Mouse (Mus musculus) Patski (cell line): ENCODE results near the gene Pip4k2a. TPM values are rescaled to one million over a fixed set of nuclear protein-coding genes. Genes with fewer than 3 reads are reported as not detected.

ENCODE experiments used
- ATAC-seq: fragments of 100-300 bp; one replicate; pipeline ENCODE4 v1.8.0; 2021
- CTCF ChIA-PET: fragments of 350-600 bp; sonication (Branson Sonifier 250); formaldehyde crosslinking; loops from one replicate; lab custom pipeline; 2022; ENCODE audit warnings: inconsistent platforms; lab: Charles Lee
- POLR2A ChIA-PET: fragments of 350-600 bp; sonication (Branson Sonifier 250); formaldehyde crosslinking; loops from one replicate; lab custom pipeline; 2022; ENCODE audit warnings: antibody characterized with exemption, inconsistent platforms; lab: Charles Lee
- DNase-seq: peaks from one replicate; pipeline ENCODE4 v3.0.0-alpha.2; 2011; ENCODE audit warnings: low read depth, low spot score
- H3K27me3 ChIP-seq: fragments of 371-371 bp; one replicate; pipeline ENCODE4 v1.5.1; 2021
- CTCF ChIP-seq: fragments of 100-300 bp; IDR thresholded peaks from one replicate; pipeline ENCODE4 v1.5.1; 2021
- in situ Hi-C: fragments of 300-500 bp; cut with MboI; formaldehyde crosslinking; loops from 3 replicates; pipeline ENCODE4 v1.11.1; 2018; ENCODE audit warnings: low pct_unique_long_range_greater_than_20kb, mixed read lengths
- polyA plus RNA-seq: library from polyadenylated mRNA; unstranded; gene quantifications from one replicate; pipeline ENCODE4 v1.2.3, GENCODE M21; 2021

Gene Pip4k2a
- polyA plus RNA-seq, 1 experiment from 2014 or later, result 17.6 TPM

DNA sequence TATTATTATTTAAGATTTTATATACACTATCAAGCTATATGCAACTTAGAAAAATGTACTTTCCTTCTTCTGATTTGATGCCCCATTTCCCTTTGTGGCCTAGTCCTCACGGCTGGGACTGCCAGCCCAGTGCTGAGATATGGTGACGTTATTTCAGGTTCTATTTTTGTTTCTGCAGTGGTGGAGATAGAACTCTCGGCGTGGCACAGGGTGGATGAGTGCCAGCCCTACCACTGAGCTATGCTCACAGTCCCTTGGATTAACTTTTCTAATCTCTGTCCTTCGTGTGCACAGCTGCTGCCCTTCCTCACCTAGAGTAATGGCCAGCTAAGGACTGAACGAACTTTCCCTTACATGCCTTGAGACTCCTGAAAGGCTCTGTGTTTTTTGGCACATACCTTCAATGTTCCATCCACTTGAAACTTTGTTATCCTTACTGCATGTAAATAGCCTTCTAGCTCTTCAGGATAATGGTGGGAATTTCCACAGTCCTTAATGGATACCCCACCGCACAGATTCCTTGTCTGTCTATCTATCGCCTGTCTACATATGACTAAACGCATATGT is 164.8 kb downstream of the Pip4k2a start:
- no peak for TF ChIP-seq CTCF
- in situ Hi-C loops, result no loop called here
- DNase-seq, result no peak
- ChIA-PET POLR2A (interaction anchor here (0.6 kb wide), 1 partner anchor 801 kb away, joined by 3 read pairs; no protein-coding TSS in a partner anchor), CTCF (interaction anchor here (0.7 kb wide), 1 partner anchor 51 kb away, joined by 3 read pairs; no protein-coding TSS in a partner anchor)
- H3K27me3 ChIP-seq, result no peaks in the 10 kb centered on the region
- no peak for ATAC-seq

DNA sequence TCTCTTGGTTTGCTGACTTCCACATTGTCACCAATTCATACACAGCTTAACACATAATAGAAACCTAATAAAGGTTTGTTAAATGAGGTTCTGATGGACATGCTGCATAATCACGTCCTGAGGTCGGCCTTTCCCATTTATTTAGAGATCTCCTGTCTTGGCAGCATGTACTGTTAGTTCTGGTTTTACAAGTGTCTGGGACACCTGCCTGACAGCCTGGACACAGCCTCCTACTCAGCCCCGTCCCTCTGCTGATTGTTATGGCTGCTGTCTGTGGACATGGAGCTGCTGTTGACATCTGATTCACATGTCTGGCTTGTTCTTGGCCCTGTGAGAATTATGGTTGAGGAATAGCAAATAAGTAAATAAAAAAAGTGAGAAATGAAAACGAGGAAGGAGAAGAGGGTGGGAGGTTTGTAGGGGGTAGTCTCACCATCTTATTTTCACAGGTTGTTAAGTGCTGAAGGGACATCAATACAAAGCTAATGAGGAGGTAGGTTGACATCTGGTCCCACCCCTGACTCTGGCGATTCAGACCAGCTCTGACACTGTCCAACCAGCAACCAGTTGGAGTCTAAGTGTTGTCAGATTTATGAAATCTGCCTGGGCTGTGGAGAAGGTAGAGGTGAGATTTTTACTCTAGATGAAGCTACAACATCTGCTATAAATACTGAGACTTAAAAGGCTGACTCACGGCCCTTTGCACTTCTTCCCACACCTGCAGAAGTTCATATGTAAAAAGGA is 166.7 kb downstream of the Pip4k2a start:
- no peak for DNase-seq
- in situ Hi-C loops, result no loop called here
- no peak for TF ChIP-seq CTCF
- H3K27me3 ChIP-seq, result no peaks in the 10 kb centered on the region
- no peak for ATAC-seq
- CTCF ChIA-PET, result no interaction called here
- POLR2A ChIA-PET, result interaction anchor here (0.6 kb wide), 1 partner anchor 471 kb away, joined by 6 read pairs; no protein-coding TSS in a partner anchor

DNA sequence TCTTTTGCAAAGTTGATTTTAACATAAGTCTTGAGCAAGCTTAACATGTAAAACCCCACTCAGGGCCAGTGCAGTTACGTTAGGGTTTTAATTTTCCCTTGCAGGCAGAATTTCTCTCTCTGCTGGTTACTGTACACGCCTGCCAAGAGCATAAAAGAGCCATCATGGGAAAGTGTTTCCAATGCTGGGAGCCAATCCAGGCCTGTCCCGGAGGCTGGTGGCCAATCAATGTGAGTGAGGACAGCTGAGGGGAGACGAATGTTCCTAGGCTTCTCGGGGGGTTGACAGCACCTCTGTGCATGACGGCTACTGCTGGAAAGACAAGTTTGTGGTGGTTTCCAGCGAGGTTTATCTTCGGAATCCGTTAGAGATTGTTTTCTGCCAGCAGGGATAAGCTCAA is 175.2 kb downstream of the Pip4k2a start:
- TF ChIP-seq CTCF, result no peak
- no peaks in the 10 kb centered on the region for H3K27me3 ChIP-seq
- DNase-seq (no peak), ATAC-seq (no peak)
- ChIA-PET POLR2A (interaction anchor here (0.5 to 0.7 kb wide), 2 partner anchors 112 to 129 kb away, joined by 3 read pairs; partner anchors contain the start of gene Spag6), CTCF (no interaction called here)
- in situ Hi-C loops, result no loop called here

DNA sequence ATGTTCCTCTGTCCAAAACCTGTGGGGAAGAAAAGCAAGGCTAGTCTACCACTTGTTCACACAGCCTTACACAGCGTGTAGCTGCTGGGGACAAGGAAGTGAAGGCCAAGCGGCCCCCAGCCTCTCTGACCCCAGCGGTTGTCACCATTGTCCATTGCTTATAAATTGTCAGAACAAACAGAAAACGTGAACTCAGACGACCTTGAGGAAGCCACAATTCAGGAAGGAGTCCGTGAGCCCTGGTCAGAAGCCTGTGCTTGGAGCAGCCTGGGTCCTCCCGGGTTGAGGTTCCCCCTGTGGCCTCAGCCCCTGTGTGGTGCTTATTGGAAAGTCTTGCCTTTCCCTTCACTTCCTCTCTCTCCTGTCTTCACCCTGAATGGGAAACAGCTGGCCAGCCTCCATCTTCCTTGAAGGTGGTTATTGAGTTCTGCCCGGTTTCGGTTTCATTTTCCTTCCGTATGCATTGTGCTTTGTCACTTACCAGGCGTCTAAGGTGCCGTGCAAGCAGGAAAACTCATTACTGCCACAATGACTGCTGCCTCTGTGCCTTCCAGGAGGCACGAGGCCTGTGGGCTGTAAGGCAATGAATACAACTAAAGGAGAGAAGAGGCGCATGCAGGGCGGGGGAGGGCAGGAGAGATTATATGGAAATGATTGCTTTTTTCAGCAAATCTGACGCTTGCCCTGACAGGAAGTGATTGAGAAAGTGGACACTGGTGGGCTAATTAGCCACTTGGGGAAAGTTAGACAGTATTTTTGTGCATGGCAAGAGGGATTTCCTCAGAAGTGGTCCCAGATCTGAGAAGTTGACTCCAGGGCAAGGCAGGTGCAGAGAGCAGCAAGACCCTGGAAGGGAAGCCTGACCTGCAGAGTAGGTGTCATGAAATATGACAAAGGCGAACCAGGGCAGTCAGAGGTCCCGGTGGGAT is 176.2 kb downstream of the Pip4k2a start:
- no peaks in the 10 kb centered on the region for H3K27me3 ChIP-seq
- no peak for DNase-seq
- no peak for TF ChIP-seq CTCF
- no peak for ATAC-seq
- POLR2A ChIA-PET, result no interaction called here
- CTCF ChIA-PET, result no interaction called here
- in situ Hi-C loops, result no loop called here

DNA sequence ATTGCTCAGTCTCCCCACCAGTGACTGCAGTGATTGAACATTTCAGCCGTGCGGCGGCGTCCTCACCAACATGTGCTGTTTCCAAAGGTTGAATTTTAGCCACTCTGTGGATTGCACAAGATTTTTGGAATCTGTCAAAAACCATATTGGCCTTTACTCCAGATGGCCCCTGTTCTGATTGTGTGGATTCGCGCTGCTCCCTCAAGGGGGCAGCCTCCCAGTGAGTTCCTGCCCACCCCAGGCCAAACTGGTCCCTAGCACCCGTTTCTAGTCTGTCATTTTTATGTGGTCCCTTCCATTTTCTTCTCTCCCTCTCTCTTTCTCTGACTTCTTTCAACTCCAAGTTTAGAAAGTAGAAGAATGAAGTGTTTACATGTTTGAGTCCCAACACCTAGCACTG is 178.4 kb downstream of the Pip4k2a start:
- no peaks in the 10 kb centered on the region for H3K27me3 ChIP-seq
- no peak for TF ChIP-seq CTCF
- ChIA-PET CTCF (no interaction called here), POLR2A (no interaction called here)
- ATAC-seq, result no peak
- no peak for DNase-seq
- in situ Hi-C loops, result no loop called here

DNA sequence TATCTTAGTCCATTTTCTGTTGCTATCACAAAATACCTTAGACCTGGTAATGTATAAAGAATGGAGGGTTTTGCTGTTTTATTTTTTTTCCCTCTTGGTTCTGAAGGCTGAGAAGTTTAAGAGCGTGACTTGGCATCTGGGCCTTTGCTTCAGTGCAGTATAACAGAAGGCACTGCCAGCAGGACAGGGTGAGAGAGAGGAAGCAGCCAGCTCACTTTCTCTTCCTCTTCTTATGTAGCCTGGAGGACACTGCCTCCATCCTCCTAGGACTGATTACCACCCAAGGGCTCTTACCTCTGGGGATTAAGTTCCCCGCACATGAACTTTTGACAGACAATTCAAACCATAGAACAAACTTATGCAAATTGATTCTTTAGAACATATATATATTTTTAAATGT is 181.9 kb downstream of the Pip4k2a start:
- in situ Hi-C loops, result no loop called here
- TF ChIP-seq CTCF, result no peak
- no peaks in the 10 kb centered on the region for H3K27me3 ChIP-seq
- DNase-seq (no peak), ATAC-seq (no peak)
- ChIA-PET POLR2A (no interaction called here), CTCF (no interaction called here)

DNA sequence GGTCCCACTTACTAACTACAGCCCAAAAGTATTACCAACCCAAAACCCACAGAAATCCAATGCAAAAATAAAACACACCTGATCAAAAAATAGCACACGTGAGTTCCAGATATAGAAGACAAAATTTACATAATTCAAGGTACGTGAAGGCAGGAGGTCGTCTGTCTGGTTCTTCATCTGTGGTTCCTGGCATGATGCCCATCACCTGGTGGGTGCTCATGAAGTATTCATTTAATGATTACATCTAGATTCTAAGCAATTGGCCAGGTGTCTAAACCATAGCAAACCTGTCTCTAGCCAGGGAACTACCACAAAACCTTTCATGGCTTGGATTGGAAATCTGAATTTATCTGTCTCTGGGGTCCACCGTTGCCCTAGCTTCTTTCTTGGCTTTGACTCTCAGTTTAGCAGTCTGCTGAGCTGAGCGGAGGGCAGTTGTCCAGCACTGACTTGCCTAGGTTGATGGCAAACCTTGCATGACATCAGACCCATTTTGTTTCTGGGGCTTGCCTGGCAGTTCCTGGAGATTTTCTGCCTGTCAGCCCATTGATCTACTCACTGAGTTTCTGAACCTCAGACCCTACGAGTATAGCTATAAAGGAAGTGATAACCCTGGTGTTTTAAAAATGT is 182.5 kb downstream of the Pip4k2a start:
- no peak for TF ChIP-seq CTCF
- DNase-seq (no peak), ATAC-seq (no peak)
- POLR2A ChIA-PET, result no interaction called here
- in situ Hi-C loops, result no loop called here
- no peaks in the 10 kb centered on the region for H3K27me3 ChIP-seq
- CTCF ChIA-PET, result no interaction called here

DNA sequence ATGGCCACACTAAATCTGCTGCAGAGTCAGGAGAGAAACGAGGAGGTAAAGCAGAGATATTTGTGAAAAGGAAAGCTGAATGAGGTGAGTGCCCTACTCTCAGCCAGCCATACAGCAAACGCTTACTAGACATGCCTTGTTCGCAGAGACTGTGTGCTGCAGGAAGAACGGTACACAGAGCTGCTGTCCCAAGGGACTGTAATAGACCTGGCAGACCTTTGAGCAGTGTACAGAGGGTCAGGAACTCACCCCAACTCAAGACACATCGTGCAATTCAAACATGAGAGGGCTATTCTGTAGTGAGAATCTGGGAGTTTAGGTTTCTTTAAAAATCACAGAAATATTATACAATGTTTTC is 183.5 kb downstream of the Pip4k2a start:
- POLR2A ChIA-PET, result no interaction called here

DNA sequence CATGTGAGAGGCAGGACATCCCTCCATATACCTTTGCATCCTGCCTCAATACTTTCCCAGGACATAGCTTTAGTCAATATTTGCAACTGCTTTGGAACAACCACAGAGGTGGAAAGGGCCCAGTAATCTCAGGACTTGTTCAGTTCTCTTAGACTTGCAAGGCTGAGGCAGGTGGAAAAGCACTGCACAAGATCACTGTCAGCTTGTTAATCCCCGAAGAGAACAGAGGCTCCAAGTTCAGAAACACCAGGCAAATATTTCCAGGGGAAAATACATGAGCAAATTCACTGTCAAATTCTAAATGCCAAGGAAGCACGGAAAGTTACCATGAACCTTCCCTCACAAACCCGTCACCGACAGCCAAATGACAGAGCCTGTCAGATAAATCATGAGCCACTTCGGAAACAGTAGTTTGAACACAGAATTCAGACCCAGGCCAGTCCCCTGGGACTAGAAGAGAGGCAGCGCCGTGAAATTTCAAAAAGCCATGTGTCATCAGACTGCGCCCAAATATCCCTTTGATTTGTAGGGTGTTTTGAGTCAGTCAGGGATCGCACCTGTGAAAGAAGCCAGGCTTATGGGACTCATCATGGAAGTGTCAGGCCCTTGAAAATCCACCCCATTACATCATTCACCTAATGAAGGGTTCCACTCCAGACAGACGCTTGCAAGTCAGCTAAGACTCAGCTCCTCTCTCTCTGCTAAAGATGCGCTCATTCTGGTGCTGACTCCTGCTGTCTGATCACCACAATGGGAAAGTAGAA is 184.1 kb downstream of the Pip4k2a start:
- CTCF ChIA-PET, result no interaction called here
- POLR2A ChIA-PET, result no interaction called here
- H3K27me3 ChIP-seq, result no peaks in the 10 kb centered on the region
- ATAC-seq (no peak), DNase-seq (no peak)
- in situ Hi-C loops, result loop anchor here (5.0 kb wide), 1 partner anchor 807 kb away; no protein-coding TSS in a partner anchor
- no peak for TF ChIP-seq CTCF

More for the DNA sequence above, 183.5 kb downstream of the Pip4k2a start:
- no peak for DNase-seq
- in situ Hi-C loops, result loop anchor here (5.0 kb wide), 1 partner anchor 807 kb away; no protein-coding TSS in a partner anchor
- no peak for ATAC-seq
- no peaks in the 10 kb centered on the region for H3K27me3 ChIP-seq
- no peak for TF ChIP-seq CTCF
- CTCF ChIA-PET, result no interaction called here
